Mouse (Mus musculus) Muller cell, postnatal 12 days (primary cell): ENCODE measurements around the gene Pipox.

ENCODE experiments used
- DNase-seq: peaks from one replicate; pipeline ENCODE4 v3.0.0-alpha.2; 2015; ENCODE audit errors: inconsistent ontology term

Gene Pipox

DNA sequence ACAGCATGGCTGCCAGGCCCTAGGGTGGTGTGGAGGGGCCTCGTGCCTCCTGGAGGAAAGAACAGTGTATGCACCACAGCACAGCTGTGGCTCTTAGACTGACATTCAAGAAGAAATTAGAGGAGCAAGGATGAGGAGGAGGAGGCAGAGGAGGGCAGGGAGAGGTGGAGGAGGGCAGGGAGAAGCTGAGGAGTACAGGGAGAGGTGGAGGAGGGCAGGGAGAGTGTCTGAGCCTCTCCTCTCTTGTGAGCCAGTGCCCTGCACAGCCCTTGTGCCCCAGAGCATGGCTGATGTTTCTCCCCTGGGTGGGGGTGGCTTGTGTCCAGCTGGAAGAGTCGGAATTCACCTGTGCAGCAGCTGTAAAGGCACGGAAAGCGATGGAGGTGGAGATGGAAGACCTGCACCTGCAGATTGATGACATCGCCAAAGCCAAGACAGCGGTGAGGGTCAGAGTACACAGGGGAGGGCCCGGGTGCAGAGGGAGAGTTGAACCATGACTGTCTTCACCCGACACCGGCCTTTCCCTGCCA lies 46.2 kb downstream of the Pipox start:
- no peak for DNase-seq

DNA sequence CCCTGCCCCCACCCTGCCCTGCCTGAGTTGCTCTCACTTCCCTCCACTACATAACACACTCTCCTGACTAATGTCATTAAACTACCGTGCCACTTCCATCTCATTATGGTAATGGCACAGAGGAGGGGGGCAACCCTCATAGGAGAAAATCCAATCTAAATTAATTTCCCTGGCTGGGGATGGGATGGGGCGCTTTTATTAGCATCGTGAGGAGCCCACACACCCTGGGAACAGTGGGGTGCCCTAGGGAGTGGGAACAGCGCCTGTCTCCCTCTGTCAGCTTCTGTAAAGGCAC lies 50.0 kb downstream of the Pipox start:
- no peak for DNase-seq

DNA sequence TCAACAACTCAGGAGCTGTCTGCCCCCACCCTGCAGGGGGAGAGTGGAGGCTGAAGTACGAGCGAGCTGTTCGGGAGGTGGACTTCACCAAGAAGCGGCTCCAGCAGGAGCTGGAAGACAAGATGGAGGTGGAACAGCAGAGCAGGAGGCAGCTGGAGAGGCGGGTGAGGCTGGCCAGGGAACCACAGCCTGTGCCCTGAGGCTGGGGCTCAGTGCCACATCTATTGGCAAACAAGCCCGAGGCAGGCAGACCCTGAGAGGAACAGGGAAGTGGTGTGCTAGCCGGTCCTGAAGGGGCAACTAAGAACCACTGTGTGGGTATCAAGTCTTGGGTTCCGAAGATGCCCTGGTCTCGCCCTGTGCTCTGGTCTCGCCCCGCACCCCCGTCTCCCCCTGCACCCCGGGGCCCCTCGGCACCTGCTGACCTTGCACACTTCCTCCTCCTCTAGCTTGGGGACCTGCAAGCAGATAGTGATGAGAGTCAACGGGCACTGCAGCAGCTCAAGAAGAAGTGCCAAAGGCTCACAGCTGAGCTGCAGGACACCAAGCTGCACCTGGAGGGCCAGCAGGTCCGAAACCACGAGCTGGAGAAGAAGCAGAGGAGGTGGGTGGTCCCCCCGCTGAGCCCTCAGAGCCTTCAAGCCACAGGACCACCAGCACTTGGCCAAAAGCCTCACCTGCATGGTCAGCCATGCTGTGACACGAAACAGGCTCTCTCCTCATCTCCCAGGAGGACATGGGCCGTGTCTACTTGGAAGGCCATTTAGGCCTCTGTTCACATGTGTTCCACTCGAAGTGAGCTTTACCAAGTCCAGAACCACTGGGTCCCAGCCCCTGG lies 50.6 kb downstream of the Pipox start:
- DNase-seq, result no peak

DNA sequence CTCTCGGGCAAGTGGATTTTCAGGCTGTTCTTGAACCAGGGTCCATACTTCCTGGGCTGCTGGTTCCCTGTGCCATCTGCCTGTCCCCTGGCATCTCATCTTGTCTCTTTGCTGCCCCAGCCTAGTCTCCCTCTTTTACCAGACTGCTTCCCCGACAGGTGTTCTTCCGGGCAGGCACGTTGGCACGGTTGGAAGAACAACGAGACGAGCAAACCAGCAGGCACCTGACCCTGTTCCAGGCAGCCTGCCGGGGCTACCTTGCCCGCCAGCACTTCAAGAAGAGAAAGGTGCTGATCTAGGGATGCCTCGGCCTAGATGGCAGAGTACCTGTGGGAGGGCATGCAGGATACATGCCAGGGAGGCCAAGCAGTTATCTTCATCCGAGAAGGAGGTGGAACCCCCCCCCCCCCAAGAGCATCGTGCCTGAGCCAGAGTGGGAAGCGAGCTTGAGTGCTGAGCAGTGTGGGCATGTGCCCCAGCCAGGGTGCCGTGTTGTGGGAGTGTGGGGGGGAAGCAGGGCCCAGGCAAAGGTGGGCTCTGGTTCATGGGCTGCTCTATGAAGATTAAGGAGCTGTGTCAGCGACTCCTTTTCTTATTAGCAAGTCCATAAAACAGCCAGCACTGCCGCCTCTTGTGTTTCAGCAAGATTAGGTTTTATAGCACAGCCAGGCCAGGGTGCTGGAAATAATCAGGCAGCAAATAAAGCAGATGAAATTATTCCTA lies 53.2 kb downstream of the Pipox start:
- DNase-seq, result no peak

DNA sequence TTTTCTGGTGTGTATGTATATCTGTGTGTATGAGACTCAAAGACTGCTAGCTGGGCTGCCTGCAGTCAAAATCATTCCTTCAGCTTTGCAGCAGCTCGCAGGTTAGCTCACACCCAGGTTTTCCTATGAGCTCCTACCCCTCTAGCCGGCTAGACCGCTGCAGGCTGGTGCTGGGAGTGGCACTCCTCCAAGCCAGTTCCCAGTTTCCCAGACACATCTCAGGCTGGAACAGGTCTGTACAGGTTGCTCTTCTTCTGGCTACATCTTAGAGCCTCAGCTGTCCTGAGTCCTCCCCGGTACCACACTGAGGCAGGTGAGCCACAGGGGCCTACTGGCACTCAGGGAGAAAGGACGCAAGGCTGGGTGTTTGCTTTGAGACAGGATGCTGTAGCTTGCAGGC lies 56.0 kb downstream of the Pipox start:
- DNase-seq, result no peak

DNA sequence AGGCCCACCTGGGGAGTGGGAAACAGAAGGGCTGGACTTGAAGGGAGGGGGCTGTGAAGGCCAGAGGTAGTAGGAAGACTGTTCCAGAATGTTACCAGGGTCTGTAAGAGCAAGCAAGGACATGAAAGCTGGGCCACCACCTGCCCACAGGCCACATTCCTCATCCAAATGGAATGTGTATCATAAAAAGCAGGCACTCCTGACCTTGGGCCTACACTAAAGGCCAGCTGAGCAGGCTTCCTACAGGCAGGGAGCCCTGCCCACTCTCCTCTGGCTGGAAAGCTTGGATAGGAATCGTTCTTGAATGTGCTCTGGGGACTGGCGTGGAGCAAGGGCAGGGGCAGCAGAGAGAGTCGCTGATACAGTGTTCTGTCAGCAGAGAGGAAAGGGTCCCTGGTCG lies 57.1 kb downstream of the Pipox start:
- peak; percentile 74 for DNase-seq

DNA sequence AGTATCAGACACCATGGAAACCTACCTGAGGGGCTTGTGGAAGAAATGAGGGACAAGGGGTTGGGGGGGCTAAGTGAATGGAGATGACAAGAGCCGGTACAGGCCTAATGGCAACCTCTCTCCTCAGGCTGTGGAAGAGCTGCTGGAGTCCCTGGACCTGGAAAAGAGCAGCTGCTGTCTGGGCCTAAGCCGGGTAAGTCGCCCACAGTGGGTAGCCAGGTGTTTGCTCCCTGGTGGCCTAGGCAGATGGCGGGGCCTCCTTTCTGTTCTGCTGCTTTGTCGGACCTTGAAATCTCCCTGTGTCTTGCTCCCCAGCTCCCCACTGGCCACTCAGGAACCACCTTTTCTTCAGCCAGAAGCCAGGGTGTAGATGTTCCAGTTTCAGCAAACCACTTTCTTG lies 57.6 kb downstream of the Pipox start:
- DNase-seq, result no peak

DNA sequence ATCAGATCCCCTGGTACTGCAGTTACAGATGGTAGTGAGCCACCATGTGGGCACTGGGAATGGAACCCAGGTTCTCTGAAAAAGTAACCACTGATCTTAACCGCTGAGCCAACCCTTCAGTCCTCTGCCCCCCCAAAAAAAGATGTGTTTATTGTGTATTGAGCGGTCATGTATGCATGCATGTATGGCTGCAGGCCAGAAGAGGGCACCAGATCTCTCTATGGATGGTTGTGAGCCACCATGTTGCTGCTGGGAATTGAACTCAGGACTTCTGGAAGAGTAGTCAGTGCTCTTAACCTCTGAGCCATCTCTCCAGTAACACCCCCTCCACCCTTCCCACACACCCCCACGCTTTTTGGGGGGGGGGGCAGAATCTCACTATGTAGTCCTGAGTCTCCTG lies 58.8 kb downstream of the Pipox start:
- no peak for DNase-seq

DNA sequence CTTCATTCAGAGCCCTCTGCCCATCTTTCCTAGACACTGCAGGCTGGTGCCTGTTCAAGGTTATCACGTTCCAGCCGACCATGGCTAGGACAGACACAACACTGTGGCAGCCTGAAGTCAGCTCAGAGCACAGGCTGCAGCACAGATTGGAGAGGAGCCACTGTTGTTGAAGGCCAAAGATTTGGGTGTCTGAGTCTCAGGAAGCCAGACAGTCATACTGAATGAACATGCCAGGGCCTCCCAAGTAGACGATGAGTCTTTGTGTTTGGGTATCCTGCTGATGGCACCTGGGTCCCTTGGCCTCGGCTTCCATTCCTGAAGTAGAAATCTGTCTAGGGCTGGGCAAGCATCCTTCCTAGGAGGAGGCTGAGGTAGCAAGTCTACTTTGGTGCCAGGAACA lies 61.4 kb downstream of the Pipox start:
- no peak for DNase-seq

DNA sequence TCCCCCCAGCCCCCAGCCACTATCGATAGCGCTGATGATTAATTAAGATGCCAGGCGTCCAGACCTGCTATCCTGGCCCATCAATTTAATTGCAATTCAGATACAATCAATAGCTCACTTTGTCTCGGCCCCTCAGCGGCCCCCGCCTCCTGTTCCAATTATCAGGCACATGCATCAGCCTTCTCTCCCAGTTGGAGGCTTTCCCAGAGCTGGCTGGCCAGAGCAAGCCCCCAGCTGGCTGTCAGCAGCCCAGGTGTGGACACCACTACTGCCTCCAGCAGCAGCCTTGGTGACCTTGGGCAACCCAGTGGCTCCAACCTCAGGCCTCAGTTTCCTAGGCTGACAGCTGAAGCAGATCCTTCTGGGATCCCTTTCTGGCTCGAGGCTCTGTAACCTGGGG lies 63.0 kb downstream of the Pipox start:
- no peak for DNase-seq
